Mouse (Mus musculus) yolk sac, embryonic 10.5 days (tissue): Measurements from ENCODE around the gene Tbc1d30.

Experiments
- DNase-seq: peaks from one replicate; pipeline ENCODE4 v3.0.0-alpha.2; 2017; ENCODE audit warnings: low spot score

Tbc1d30 gene

DNA sequence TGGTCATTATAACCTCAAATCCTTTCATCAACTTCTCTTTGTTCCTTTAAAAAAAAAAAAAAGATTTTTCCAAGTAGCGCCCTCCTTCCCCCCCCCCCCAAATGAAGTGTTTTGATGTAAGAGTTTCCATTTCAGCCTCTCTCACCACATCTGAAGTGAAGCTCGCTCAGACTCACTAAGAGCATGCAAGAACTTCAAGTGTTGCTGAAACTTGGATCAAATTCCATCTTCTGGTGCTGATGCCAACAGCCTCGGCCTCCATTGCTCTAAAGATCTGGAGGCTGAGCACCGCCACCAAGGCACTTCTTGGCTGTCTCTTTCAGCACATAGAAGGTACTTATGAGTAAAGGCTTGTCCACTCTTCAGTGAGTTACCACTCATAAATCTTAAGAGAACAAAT, 128.2 kb downstream of the Tbc1d30 start:
- no peak for DNase-seq

DNA sequence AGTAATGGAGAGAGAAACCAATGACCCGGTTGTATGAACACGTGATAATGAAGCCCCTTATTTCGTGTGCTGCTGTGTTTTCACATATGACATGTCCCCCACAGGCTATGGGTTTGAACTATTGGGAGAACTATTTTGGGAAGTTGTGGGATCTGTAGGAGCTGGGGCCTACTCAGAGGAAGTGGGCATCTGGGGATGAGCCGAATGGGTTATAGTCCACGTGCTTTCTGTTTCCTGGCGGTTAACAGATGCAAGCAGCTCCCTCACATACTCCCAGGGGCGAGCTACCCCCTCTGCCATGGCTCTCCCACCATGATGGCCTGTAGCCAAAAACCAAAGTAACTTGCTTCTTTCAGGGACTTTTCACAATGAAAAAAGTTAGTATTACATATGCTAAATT, 132.5 kb downstream of the Tbc1d30 start:
- no peak for DNase-seq

DNA sequence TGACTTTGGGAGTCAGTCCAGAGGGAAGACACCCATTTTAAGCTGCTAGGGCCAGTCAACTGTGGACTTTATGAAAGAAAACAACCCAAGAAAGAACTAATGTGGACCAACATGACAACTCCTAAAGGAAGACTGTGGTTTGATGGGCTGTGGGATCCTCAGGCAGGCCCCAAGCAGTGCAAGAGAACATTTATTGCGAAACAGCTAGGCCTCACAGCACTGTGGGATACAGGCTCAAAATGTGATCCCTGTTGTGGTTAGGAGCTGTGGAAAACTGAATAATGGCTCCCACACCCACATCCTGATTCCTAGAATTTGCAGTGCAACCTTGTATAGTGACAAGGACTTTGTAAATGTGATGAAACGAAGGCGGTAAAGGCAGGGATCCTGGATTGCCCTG, 134.3 kb downstream of the Tbc1d30 start:
- DNase-seq = no peak
